Mouse (Mus musculus) MEL (cell line): ENCODE data around the gene Arhgef2. TPM values are rescaled to one million over a fixed set of nuclear protein-coding genes. Genes with fewer than 3 reads are reported as not detected.

Experiments used
- DNase-seq: peaks from one replicate; pipeline ENCODE4 v3.0.0; 2011; ENCODE audit warnings: low read depth, low spot score
- H3K27ac ChIP-seq: 2 replicates; pipeline ENCODE4 v1.5.1; 2012; ENCODE audit warnings: low read depth, mild to moderate bottlenecking, control low read depth, low read length, moderate library complexity; ENCODE audit not compliant: control insufficient read depth
- H3K27me3 ChIP-seq, 2 experiments: fragments of 150-350 bp in 1 of 2; sonication (generic) in 1 of 2; 2 replicates each; pipeline ENCODE4 v1.6.1; 2012; ENCODE audit warnings: low read length in 2 of 2, mild to moderate bottlenecking in 2 of 2, improper control_type of control experiment in 1 of 2, moderate library complexity in 1 of 2; ENCODE audit not compliant: insufficient read depth in 2 of 2, control insufficient read depth in 1 of 2
- H3K36me3 ChIP-seq, 2 experiments: 2 replicates each; pipeline ENCODE4 v1.6.1; 2012 to 2014; ENCODE audit warnings: low read length in 2 of 2, improper control_type of control experiment in 1 of 2, inconsistent platforms in 1 of 2, mild to moderate bottlenecking in 1 of 2; ENCODE audit not compliant: insufficient read depth in 2 of 2, control insufficient read depth in 1 of 2
- H3K4me1 ChIP-seq, 2 experiments: fragments of 150-350 bp in 1 of 2; sonication (generic) in 1 of 2; 2 replicates each; pipeline ENCODE4 v1.6.1; 2012; ENCODE audit warnings: low read length in 2 of 2, improper control_type of control experiment in 1 of 2, mild to moderate bottlenecking in 1 of 2; ENCODE audit not compliant: insufficient read depth in 2 of 2, control insufficient read depth in 1 of 2
- H3K4me3 ChIP-seq, 2 experiments: fragments of 150-350 bp in 1 of 2; sonication (generic) in 1 of 2; 2 replicates each; pipeline ENCODE4 v1.5.1; 2012; ENCODE audit warnings: low read depth in 2 of 2, low read length in 2 of 2, mild to moderate bottlenecking in 2 of 2, moderate library complexity in 2 of 2, control low read depth in 1 of 2, improper control_type of control experiment in 1 of 2; ENCODE audit not compliant: control insufficient read depth in 1 of 2, insufficient read depth in 1 of 2
- H3K79me2 ChIP-seq: 2 replicates; pipeline ENCODE4 v1.6.1; 2012; ENCODE audit warnings: mild to moderate bottlenecking, low read length, moderate library complexity; ENCODE audit not compliant: control insufficient read depth, poor library complexity, insufficient read depth
- H3K9ac ChIP-seq: 2 replicates; pipeline ENCODE4 v1.6.1; 2012; ENCODE audit warnings: low read depth, mild to moderate bottlenecking, control low read depth, low read length, moderate library complexity; ENCODE audit not compliant: control insufficient read depth, poor library complexity, severe bottlenecking
- H3K9me3 ChIP-seq: fragments of 150-350 bp; sonication (generic); replicated peaks from 2 replicates; pipeline ENCODE4 v1.6.1; 2012; ENCODE audit warnings: mild to moderate bottlenecking, low read length, improper control_type of control experiment, moderate library complexity; ENCODE audit not compliant: insufficient read depth
- BHLHE40 ChIP-seq: IDR thresholded peaks from 2 replicates; pipeline ENCODE4 v1.6.1; 2012; ENCODE audit warnings: low read depth, mild to moderate bottlenecking, inconsistent platforms, low read length, improper control_type of control experiment, borderline replicate concordance
- CHD1 ChIP-seq: IDR thresholded peaks from 2 replicates; pipeline ENCODE4 v1.6.1; 2012; ENCODE audit warnings: low read depth, mild to moderate bottlenecking, inconsistent platforms, low read length, improper control_type of control experiment
- CHD2 ChIP-seq: IDR thresholded peaks from 2 replicates; pipeline ENCODE4 v1.6.1; 2011; ENCODE audit warnings: low read length, improper control_type of control experiment
- CTCF ChIP-seq, 3 experiments: IDR thresholded peaks in 2 of 3; conservative IDR thresholded peaks in 1 of 3; 2 replicates each; pipeline ENCODE4 v1.5.1; 2011 to 2012; ENCODE audit warnings: low read length in 3 of 3, low read depth in 2 of 3, mild to moderate bottlenecking in 2 of 3, improper control_type of control experiment in 1 of 3, inconsistent platforms in 1 of 3, mixed read lengths in 1 of 3, moderate library complexity in 1 of 3; ENCODE audit not compliant: control insufficient read depth in 1 of 3, insufficient read depth in 1 of 3, poor library complexity in 1 of 3, severe bottlenecking in 1 of 3
- E2F4 ChIP-seq: IDR thresholded peaks from 2 replicates; pipeline ENCODE4 v1.6.1; 2011; ENCODE audit warnings: low read depth, low read length, improper control_type of control experiment, borderline replicate concordance
- ELF1 ChIP-seq: IDR thresholded peaks from 2 replicates; pipeline ENCODE4 v1.6.1; 2014; ENCODE audit warnings: low read depth, mild to moderate bottlenecking, inconsistent platforms, low read length, improper control_type of control experiment, moderate library complexity
- EP300 ChIP-seq, 2 experiments: IDR thresholded peaks; 2 replicates each; pipeline ENCODE4 v1.6.1; 2011; ENCODE audit warnings: improper control_type of control experiment in 2 of 2, low read length in 2 of 2, low read depth in 1 of 2, mild to moderate bottlenecking in 1 of 2
- ETS1 ChIP-seq: IDR thresholded peaks from 2 replicates; pipeline ENCODE4 v1.6.1; 2012; ENCODE audit warnings: low read depth, mild to moderate bottlenecking, inconsistent platforms, low read length, improper control_type of control experiment, moderate library complexity
- GATA1 ChIP-seq: IDR thresholded peaks from 2 replicates; pipeline ENCODE4 v1.6.1; 2011; ENCODE audit warnings: low read depth, low read length, improper control_type of control experiment
- HCFC1 ChIP-seq: IDR thresholded peaks from 2 replicates; pipeline ENCODE4 v1.6.1; 2012; ENCODE audit warnings: low read depth, mild to moderate bottlenecking, inconsistent platforms, low read length, improper control_type of control experiment, moderate library complexity
- JUND ChIP-seq: IDR thresholded peaks from 2 replicates; pipeline ENCODE4 v1.6.1; 2011; ENCODE audit warnings: low read depth, mild to moderate bottlenecking, improper control_type of control experiment, low read length
- KAT2A ChIP-seq: conservative IDR thresholded peaks from 2 replicates; pipeline ENCODE4 v1.6.1; 2012; ENCODE audit warnings: low read depth, low read length, improper control_type of control experiment, inconsistent platforms
- MAFK ChIP-seq: IDR thresholded peaks from 2 replicates; pipeline ENCODE4 v1.6.1; 2011; ENCODE audit warnings: low read depth, mild to moderate bottlenecking, low read length, improper control_type of control experiment, borderline replicate concordance
- MAX ChIP-seq: IDR thresholded peaks from 2 replicates; pipeline ENCODE4 v1.6.1; 2011; ENCODE audit warnings: low read length, improper control_type of control experiment
- MXI1 ChIP-seq: IDR thresholded peaks from 2 replicates; pipeline ENCODE4 v1.6.1; 2011; ENCODE audit warnings: mild to moderate bottlenecking, low read depth, low read length, improper control_type of control experiment
- MYB ChIP-seq: IDR thresholded peaks from 2 replicates; pipeline ENCODE4 v1.6.1; 2011; ENCODE audit warnings: mild to moderate bottlenecking, low read depth, low read length, improper control_type of control experiment
- MYC ChIP-seq: IDR thresholded peaks from 2 replicates; pipeline ENCODE4 v1.6.1; 2011; ENCODE audit warnings: low read depth, mild to moderate bottlenecking, low read length, improper control_type of control experiment, moderate library complexity
- NRF1 ChIP-seq: IDR thresholded peaks from 2 replicates; pipeline ENCODE4 v1.6.1; 2014; ENCODE audit warnings: low read depth, mild to moderate bottlenecking, inconsistent platforms, low read length, improper control_type of control experiment, moderate library complexity; ENCODE audit not compliant: poor library complexity, insufficient read depth, severe bottlenecking
- POLR2A ChIP-seq, 2 experiments: IDR thresholded peaks; 2 replicates each; pipeline ENCODE4 v1.6.1; 2011 to 2012; ENCODE audit warnings: low read length in 2 of 2, mild to moderate bottlenecking in 2 of 2, control low read depth in 1 of 2, improper control_type of control experiment in 1 of 2, low read depth in 1 of 2, moderate library complexity in 1 of 2; ENCODE audit not compliant: control insufficient read depth in 1 of 2, insufficient read depth in 1 of 2, poor library complexity in 1 of 2
- POLR2AphosphoS5 ChIP-seq: IDR thresholded peaks from 2 replicates; pipeline ENCODE4 v1.6.1; 2012; ENCODE audit warnings: low read depth, borderline replicate concordance, mild to moderate bottlenecking, inconsistent platforms, low read length, moderate library complexity, mixed read lengths
- RAD21 ChIP-seq: IDR thresholded peaks from 2 replicates; pipeline ENCODE4 v1.6.1; 2011; ENCODE audit warnings: mild to moderate bottlenecking, low read depth, low read length, improper control_type of control experiment
- RCOR1 ChIP-seq: IDR thresholded peaks from 2 replicates; pipeline ENCODE4 v1.6.1; 2012; ENCODE audit warnings: low read depth, mild to moderate bottlenecking, inconsistent platforms, low read length, improper control_type of control experiment
- SIN3A ChIP-seq: IDR thresholded peaks from 2 replicates; pipeline ENCODE4 v1.6.1; 2012; ENCODE audit warnings: low read length, improper control_type of control experiment, inconsistent platforms
- SMC3 ChIP-seq: IDR thresholded peaks from 2 replicates; pipeline ENCODE4 v1.6.1; 2011; ENCODE audit warnings: low read depth, low read length, improper control_type of control experiment
- TAL1 ChIP-seq: IDR thresholded peaks from 2 replicates; pipeline ENCODE4 v1.6.1; 2012; ENCODE audit warnings: mild to moderate bottlenecking, inconsistent platforms, low read length, moderate library complexity, mixed read lengths
- TBP ChIP-seq: IDR thresholded peaks from 2 replicates; pipeline ENCODE4 v1.8.0; 2011; ENCODE audit warnings: low read depth, low read length, improper control_type of control experiment
- TCF12 ChIP-seq: IDR thresholded peaks from 2 replicates; pipeline ENCODE4 v1.6.1; 2014; ENCODE audit warnings: low read depth, mild to moderate bottlenecking, inconsistent platforms, low read length, improper control_type of control experiment, moderate library complexity
- USF1 ChIP-seq: IDR thresholded peaks from 2 replicates; pipeline ENCODE4 v1.6.1; 2014; ENCODE audit warnings: low read depth, mild to moderate bottlenecking, inconsistent platforms, low read length, improper control_type of control experiment, moderate library complexity
- ZKSCAN1 ChIP-seq: IDR thresholded peaks from 2 replicates; pipeline ENCODE4 v1.6.1; 2012; ENCODE audit warnings: low read depth, mild to moderate bottlenecking, inconsistent platforms, low read length, improper control_type of control experiment, moderate library complexity
- ZMIZ1 ChIP-seq: IDR thresholded peaks from 2 replicates; pipeline ENCODE4 v1.6.1; 2012; ENCODE audit warnings: low read depth, mild to moderate bottlenecking, inconsistent platforms, low read length, improper control_type of control experiment, moderate library complexity
- ZNF384 ChIP-seq: IDR thresholded peaks from 2 replicates; pipeline ENCODE4 v1.6.1; 2012; ENCODE audit warnings: low read depth, mild to moderate bottlenecking, inconsistent platforms, low read length, improper control_type of control experiment
- polyA plus RNA-seq, 2 experiments: library from polyadenylated mRNA; stranded (reverse) in 1 of 2; unstranded in 1 of 2; fragments of >175 nt in 1 of 2; fragments of >200 nt in 1 of 2; gene quantifications; 2 replicates each; pipeline versions ENCODE4 v1.2.1 to v1.2.4; 2012; ENCODE audit warnings: low replicate concordance in 2 of 2, low read depth in 1 of 2; ENCODE audit not compliant: insufficient read length in 2 of 2, insufficient read depth in 1 of 2, missing spikeins in 1 of 2
- total RNA-seq: library from RNA; depleted of rRNA; stranded (reverse); fragments of 300-350 nt; gene quantifications from 2 replicates; pipeline ENCODE4 v1.2.3, GENCODE M21; 2012

The Arhgef2 gene
- total and polyA plus RNA-seq, 3 experiments: 113 to 183 TPM; not detected in 1

DNA sequence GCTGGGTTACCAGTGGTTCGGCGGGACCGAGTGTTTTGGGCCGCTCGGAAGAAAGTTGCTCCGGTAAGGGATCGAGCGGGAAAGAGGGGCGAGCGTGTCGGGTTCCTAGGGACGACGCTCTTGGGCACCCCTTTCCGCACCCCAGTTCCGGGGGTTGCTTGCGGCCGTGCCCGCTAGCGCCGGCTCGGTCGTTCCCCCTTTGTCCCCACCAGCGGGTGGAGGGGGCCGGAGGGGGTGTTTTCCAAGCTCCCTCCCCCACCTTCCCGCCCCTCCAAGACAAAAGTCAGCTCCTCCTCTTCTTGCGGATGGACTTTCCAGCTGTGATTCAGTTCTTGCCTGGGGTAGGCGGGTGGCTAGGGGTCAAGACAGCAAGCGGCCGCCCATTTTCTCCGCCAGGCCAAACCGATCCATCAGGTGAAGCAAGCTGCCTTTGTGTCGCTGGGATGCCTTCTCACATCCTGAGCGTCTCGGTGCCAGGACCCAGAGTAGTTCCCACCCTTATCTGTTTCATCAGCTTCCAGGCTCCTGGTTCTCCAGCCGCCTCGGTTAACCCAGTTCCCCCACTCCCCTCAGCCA lies 15.9 kb downstream of the Arhgef2 start (continued):
- TF ChIP-seq RCOR1 (0 out of 2 replicates have a peak, but pooled peaks have one; percentile 14), TCF12 (peak; percentile 38; the same call in 1 of the 2 replicates), CHD1 (0 out of 2 replicates have a peak, but pooled peaks have one; percentile 25), CTCF (IDR thresholded peaks at IDR 0.05 in 2 of 3, conservative IDR thresholded peaks at IDR 0.05 in 1 of 3; ENCODE audit: control insufficient read depth in 1 of 3, insufficient read depth in 1 of 3, low read depth in 2 of 3, low read length in 3 of 3, poor library complexity in 1 of 3, severe bottlenecking in 1 of 3) (0 out of 6 replicates have a peak, but pooled peaks of 1 of the 3 experiments have one; percentile 6), MXI1 (no peak; the same call in 1 of the 2 replicates)

DNA sequence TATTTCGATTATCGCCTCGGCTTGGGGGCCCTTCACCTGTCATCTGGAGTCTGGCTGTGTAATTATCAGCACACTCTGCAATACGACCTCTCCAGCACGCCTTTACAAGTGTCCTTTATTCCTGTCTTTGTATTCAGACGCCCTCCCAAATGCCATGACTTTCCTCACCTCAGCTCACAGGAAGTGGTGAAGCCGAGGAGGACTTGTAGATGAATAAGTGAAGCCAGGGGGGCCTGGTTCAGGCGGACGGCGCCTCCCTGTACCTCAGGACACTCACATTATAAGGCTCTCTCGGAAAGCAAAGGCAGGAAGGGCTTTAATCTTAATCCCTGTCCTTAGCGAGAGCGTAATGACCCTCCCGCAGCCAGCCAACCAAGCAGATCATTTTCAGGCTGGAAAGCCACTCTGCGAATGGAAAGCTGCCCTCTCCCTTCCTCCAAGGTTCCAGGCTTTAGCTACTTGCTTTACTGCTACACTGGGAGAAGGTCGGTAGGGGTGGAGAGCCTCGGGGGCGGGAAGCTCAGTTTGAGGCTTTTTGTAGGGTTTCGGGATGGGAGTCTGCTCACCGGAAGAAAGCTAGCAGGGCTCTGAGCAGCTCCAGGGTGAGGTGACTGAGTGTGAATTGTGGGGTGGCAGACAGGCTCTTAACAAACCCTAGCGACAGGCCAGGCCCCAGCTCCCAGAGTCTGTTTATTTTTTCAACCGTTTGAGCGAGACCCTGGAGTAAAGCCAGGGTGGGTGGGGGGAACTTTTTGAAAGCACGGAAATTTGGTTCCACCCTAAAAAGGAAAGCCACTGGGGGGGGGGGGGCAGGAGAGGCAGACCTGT lies 16.6 kb downstream of the Arhgef2 start:
- peak; percentile 87 for DNase-seq
- Histone ChIP-seq H3K79me2 (peaks cover 72% of the 10 kb centered on the region), H3K9ac (peak overlapping the region; percentile 85), H3K9me3 (no peaks in the 10 kb centered on the region), H3K27ac (peak overlapping the region; percentile 97), H3K27me3 (no peaks in the 10 kb centered on the region), H3K36me3 (peaks cover 6 to 54% of the 10 kb centered on the region in 2 experiments), H3K4me3 (peak overlapping the region; percentile 78 to 87), H3K4me1 (peaks cover 38 to 55% of the 10 kb centered on the region in 2 experiments)
- TF ChIP-seq MYC (0 out of 2 replicates have a peak, but pooled peaks have one; percentile 15), BHLHE40 (no peak), RAD21 (no peak), SMC3 (no peak; the same call in none of the 2 replicates), RCOR1 (0 out of 2 replicates have a peak, but pooled peaks have one; percentile 38), CTCF (IDR thresholded peaks at IDR 0.05 in 2 of 3, conservative IDR thresholded peaks at IDR 0.05 in 1 of 3; ENCODE audit: control insufficient read depth in 1 of 3, insufficient read depth in 1 of 3, low read depth in 2 of 3, low read length in 3 of 3, poor library complexity in 1 of 3, severe bottlenecking in 1 of 3) (no peak), TAL1 (no peak), JUND (no peak), GATA1 (no peak), EP300 (IDR thresholded peaks at IDR 0.05; ENCODE audit: low read depth in 1 of 2, low read length in 2 of 2) (peak in 1 of 2 experiments; percentile 43; a peak in 2 of 4 replicates), SIN3A (peak; percentile 65), TCF12 (peak; percentile 42), TBP (no peak; the same call in 1 of the 2 replicates), KAT2A (no peak; the same call in 1 of the 2 replicates), USF1 (no peak), MAFK (no peak), NRF1 (no peak), E2F4 (peak; percentile 37; the same call in 1 of the 2 replicates), MAX (peak; percentile 41; the same call in 1 of the 2 replicates), ZNF384 (no peak), ZKSCAN1 (no peak), ETS1 (0 out of 2 replicates have a peak, but pooled peaks have one; percentile 6), MYB (peak; percentile 2), HCFC1 (no peak; the same call in 1 of the 2 replicates), ZMIZ1 (peak; percentile 80), MXI1 (peak; percentile 50), POLR2A (IDR thresholded peaks at IDR 0.05; ENCODE audit: control insufficient read depth in 1 of 2, insufficient read depth in 1 of 2, low read depth in 1 of 2, low read length in 2 of 2, poor library complexity in 1 of 2) (peak in 1 of 2 experiments; percentile 54; a peak in 2 of 4 replicates), ELF1 (peak; percentile 29), CHD2 (no peak), POLR2AphosphoS5 (no peak)
